Mouse (Mus musculus) adrenal gland, adult 2 months (tissue): ENCODE results near the gene Ppm1e. TPM values are rescaled to one million over a fixed set of nuclear protein-coding genes. Genes with fewer than 3 reads are reported as not detected.

Source experiments
- DNase-seq: peaks from one replicate; pipeline ENCODE4 v3.0.0; 2021
- long read RNA-seq: library from polyadenylated mRNA; stranded (forward); transcript quantifications from one replicate; pipeline ENCODE4 v2.0.0, GENCODE M21; 2021
- polyA plus RNA-seq: library from polyadenylated mRNA; depleted of rRNA; stranded (reverse); fragments of >200 nt; gene quantifications from 2 replicates; pipeline ENCODE4 v1.2.3, GENCODE M21; 2012; rRNA removed
- total RNA-seq, 2 experiments: library from RNA; stranded (reverse); gene quantifications; 2 replicates each; pipeline ENCODE4 v1.2.3; 2021

Gene Ppm1e
- total RNA-seq (10 to 100 TPM; 21.6 to 28.1 TPM), polyA plus RNA-seq (5.5 and 5.9 TPM in 2 replicates)
- long read RNA-seq, partial matches to known transcripts = 0 of 3 reads
- long read RNA-seq, other reads (novel, unspliced or antisense) = 3 of 3 reads

GRCm38 (mm10) chr11:87358331-87359261 lies at the start of gene Ppm1e:
Gene Ppm1e (minus strand): TSS chr11:87359023.
- peak; percentile 92 for DNase-seq

GRCm38 (mm10) chr11:87404876-87405275 lies 46.1 kb upstream of the Ppm1e start, which contains the start of the genes Rad51c and Tex14:
Gene Rad51c (minus strand): TSS chr11:87404954.
Gene Tex14 (plus strand): TSS chr11:87405065.
- DNase-seq = no peak

- DNase-seq = peak; percentile 97
Measured at GRCm38 (mm10) chr11:87404111-87404853, 45.5 kb upstream of the Ppm1e start.

DNA sequence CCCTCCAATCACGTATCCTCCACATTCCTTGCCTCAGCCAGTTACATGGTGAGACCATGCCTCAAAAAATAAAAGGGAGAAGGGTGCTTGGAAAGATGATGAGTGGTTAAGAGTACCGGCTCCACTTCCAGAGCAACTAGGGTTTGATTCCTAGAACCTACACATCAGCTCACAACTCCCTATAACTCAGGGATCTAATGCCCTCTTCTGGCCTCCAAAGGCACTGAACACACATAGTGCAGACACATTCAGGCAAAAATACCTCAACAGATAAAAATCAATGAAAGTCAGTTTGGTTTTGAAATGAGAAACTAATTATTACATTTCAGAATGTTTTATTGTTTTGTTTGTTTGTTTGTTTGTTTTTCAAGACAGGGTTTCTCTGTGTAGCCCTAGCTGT lies 39.6 kb upstream of the Ppm1e start:
- DNase-seq = no peak

- peak; percentile 30 for DNase-seq
Measured at GRCm38 (mm10) chr11:87393855-87394254, 35.0 kb upstream of the Ppm1e start.

GRCm38 (mm10) chr11:87385676-87386075 lies 26.9 kb upstream of the Ppm1e start:
- no peak for DNase-seq

GRCm38 (mm10) chr11:87384551-87384950 lies 25.7 kb upstream of the Ppm1e start:
- peak; percentile 62 for DNase-seq

- DNase-seq = no peak
Measured at GRCm38 (mm10) chr11:87367865-87368580, 9.2 kb upstream of the Ppm1e start.

DNA sequence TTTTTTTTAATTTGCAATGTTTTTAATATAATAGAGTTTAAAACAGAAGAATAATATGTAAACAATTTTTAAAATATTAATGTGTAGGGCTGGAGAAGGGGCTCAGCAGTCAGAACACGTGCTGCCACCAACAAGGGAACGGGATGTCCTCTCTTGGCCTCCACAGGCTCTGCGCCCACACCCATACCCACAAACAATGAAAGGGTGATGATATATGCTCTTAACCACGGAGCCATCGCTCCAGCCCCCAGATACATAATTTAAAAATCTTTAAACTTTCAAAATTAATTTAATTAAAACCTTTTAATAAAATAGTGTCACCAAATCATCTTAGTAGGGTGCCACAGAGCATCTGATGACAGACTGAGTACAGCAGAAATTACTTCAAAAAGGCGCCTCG lies 8.2 kb upstream of the Ppm1e start:
- no peak for DNase-seq

- DNase-seq = no peak
Measured at GRCm38 (mm10) chr11:87365120-87365519, 6.3 kb upstream of the Ppm1e start.

GRCm38 (mm10) chr11:87359262-87359612 lies 414 bp upstream of the Ppm1e start:
- no peak for DNase-seq

DNA sequence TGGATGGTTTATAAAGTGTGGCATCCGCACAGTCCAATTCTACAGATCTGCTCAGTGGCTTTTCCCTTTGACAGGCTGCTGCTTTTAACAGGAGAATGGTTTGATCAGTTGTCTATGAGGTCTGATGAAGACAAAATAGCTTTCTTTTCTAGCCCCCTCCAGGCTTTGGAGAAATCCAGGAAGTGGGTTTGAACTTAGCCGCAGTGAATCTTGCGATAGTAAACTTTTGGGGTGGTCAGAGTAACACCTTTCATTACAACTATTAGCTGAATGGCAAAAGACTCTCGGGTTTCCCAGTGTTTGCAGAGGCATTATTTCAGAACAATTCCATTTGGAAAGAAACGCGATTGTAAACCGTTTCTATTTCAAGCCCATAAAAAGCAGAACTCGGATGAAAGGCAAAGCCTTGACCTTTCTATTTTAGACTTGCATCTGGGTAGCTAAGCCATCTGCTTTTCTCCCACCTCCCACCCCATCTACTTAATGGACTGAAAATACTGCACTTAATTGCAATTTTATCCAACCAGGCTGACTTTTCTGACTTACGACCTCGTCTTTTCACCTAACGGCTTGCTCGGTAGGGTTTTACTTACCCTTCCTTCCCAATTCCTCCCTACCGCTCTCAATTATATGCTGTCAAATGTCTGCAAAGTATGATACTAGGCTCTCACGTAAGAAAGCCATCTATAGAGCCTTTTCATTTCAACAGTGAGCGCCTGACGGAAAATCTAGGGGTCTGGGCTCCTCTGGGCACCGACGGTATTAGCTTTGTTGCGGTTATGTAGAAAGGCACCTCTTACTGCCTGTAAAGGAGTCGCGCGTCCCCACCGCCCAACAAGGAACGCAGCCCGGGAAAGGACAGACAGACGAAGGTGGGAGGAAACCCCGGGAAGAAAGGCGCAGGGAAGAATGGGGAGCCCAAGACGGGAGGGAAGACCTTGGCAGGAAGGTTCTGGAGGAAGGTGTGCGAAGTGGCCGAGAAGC lies 1.2 kb downstream of the Ppm1e start:
- peak; percentile 53 for DNase-seq

- DNase-seq = no peak
Measured at GRCm38 (mm10) chr11:87354861-87355260, 4.0 kb downstream of the Ppm1e start.

DNA sequence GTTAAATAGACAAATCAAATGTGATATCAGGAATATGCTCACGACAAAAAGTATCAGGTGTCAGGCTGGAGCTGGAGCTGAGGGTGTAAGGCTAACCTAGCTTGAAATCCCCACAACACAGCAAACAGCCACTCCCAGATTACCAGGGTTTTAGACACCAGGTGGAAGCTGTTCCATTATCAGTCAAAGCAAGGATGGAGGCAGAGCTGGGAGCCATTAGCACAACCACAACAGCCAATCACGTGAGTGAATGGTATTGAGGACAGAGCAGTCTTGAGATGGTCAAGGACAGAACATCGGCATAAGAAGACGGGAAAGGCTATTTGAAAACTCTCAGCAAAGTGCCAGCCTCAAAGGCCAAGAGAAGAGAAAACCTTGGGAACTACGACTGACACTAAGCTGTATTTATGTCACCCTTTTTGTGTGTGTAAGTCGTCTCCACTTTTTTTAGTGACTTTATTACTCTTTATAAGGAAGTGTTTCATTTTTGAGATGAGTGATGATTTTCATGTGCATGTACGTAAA lies 5.1 kb downstream of the Ppm1e start:
- DNase-seq = peak; percentile 26

GRCm38 (mm10) chr11:87326381-87326780 lies 32.4 kb downstream of the Ppm1e start:
- peak; percentile 78 for DNase-seq

GRCm38 (mm10) chr11:87322558-87322957 lies 36.3 kb downstream of the Ppm1e start:
- no peak for DNase-seq

GRCm38 (mm10) chr11:87320007-87320406 lies 38.8 kb downstream of the Ppm1e start:
- no peak for DNase-seq

DNA sequence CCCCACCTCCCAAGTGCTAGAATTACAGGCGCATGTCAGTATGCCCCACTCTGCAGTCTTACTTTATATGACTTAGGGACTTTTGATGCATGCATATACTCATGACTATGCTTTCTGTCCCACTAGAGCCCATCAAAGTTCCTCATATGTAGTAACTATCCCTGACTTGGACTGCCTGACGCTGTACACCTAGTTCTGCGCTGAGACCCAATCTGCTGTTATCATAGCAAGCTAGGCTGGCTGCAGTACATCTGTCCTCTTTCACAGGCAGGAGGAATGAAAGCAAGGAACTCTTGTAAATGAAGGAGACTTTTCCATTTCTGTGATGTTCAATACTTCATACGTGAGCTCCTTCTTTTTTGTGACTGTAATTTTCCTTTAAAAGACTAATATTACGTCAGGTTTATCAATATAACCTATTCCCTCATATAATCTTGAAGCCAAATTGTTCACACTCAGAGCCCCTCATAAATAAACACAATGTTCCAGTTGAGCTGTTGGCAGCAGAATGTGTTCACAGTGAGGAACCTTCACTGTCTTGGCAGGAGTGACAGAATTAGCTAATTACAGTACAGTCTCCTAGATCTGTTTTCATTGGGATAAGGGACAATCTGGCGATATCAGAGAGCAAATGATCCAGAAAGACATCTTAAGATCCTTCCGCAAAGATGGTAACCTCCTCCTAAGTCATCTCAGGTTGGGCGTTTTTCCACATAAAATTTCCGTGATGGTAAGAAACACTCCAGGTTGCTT lies 39.7 kb downstream of the Ppm1e start:
- no peak for DNase-seq

DNA sequence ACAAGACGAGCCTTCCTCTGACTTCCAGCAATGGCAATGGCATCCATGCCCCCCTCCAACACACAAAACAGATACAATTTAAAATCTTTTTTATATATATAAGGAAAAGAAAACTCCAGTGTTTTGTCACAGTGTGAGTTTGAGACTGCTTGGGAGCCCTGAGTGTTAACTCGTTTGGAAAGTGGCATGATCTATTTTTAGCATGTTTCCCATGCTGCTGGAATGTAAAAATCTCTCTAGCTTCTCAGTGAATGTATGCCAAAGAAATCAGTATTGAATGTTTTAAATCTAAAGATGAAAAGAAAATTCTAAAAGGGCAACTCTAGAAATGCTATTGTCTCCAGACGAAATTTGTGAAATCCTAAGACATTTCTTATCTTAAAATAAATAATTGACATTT lies 45.3 kb downstream of the Ppm1e start:
- no peak for DNase-seq

- DNase-seq = no peak
Measured at GRCm38 (mm10) chr11:87310309-87310708, 48.5 kb downstream of the Ppm1e start.
